Mouse (Mus musculus) adrenal gland, postnatal 14 days (tissue): ENCODE results near the gene Plppr1. TPM values are rescaled to one million over a fixed set of nuclear protein-coding genes. Genes with fewer than 3 reads are reported as not detected.

ENCODE experiments used
- DNase-seq: peaks from one replicate; pipeline ENCODE4 v3.0.0; 2021; ENCODE audit warnings: mixed read lengths
- total RNA-seq: library from RNA; stranded (reverse); gene quantifications from 2 replicates; pipeline ENCODE4 v1.2.3, GENCODE M21; 2021

Plppr1 gene
- total RNA-seq, 1 experiment from 2014 or later = 0.56 TPM

GRCm38 (mm10) chr4:49118842-49119241, 59.8 kb downstream of the Plppr1 start:
- DNase-seq = no peak

GRCm38 (mm10) chr4:49144798-49145197, 85.7 kb downstream of the Plppr1 start:
- DNase-seq = no peak

- no peak for DNase-seq
Measured at GRCm38 (mm10) chr4:49148775-49149174, 89.7 kb downstream of the Plppr1 start.

- no peak for DNase-seq
Measured at GRCm38 (mm10) chr4:49149251-49149650, 90.2 kb downstream of the Plppr1 start.

- peak; percentile 67 for DNase-seq
Measured at GRCm38 (mm10) chr4:49153849-49154248, 94.8 kb downstream of the Plppr1 start.

- no peak for DNase-seq
Measured at GRCm38 (mm10) chr4:49156781-49157180, 97.7 kb downstream of the Plppr1 start.

- no peak for DNase-seq
Measured at GRCm38 (mm10) chr4:49163285-49163684, 104.2 kb downstream of the Plppr1 start.

- DNase-seq = no peak
Measured at GRCm38 (mm10) chr4:49166391-49166790, 107.3 kb downstream of the Plppr1 start.

GRCm38 (mm10) chr4:49167030-49167429, 108.0 kb downstream of the Plppr1 start:
- DNase-seq = no peak

GRCm38 (mm10) chr4:49169498-49169897, 110.4 kb downstream of the Plppr1 start:
- peak; percentile 21 for DNase-seq

GRCm38 (mm10) chr4:49178101-49178500, 119.0 kb downstream of the Plppr1 start:
- no peak for DNase-seq

- no peak for DNase-seq
Measured at GRCm38 (mm10) chr4:49178891-49179290, 119.8 kb downstream of the Plppr1 start.

- no peak for DNase-seq
Measured at GRCm38 (mm10) chr4:49179471-49180181, 120.6 kb downstream of the Plppr1 start.

GRCm38 (mm10) chr4:49189991-49190526, 131.0 kb downstream of the Plppr1 start:
- DNase-seq = no peak

GRCm38 (mm10) chr4:49197125-49197747, 138.2 kb downstream of the Plppr1 start:
- DNase-seq = no peak

- no peak for DNase-seq
Measured at GRCm38 (mm10) chr4:49210457-49210856, 151.4 kb downstream of the Plppr1 start.

GRCm38 (mm10) chr4:49211582-49211981, 152.5 kb downstream of the Plppr1 start:
- DNase-seq = no peak

GRCm38 (mm10) chr4:49212616-49213544, 153.8 kb downstream of the Plppr1 start:
- DNase-seq = no peak

- no peak for DNase-seq
Measured at GRCm38 (mm10) chr4:49214341-49214740, 155.3 kb downstream of the Plppr1 start.

- DNase-seq = no peak
Measured at GRCm38 (mm10) chr4:49223501-49223900, 164.4 kb downstream of the Plppr1 start.

GRCm38 (mm10) chr4:49225021-49225420, 165.9 kb downstream of the Plppr1 start:
- DNase-seq = peak; percentile 36

GRCm38 (mm10) chr4:49232206-49233031, 173.3 kb downstream of the Plppr1 start:
- DNase-seq = no peak
